8 mouse cellular contexts compared by ENCODE assay signal in genomic region chr11:19015381-19015730, GRCm38 (mm10). TPM values are rescaled to one million over a fixed set of nuclear protein-coding genes. Genes with fewer than 3 reads are reported as not detected.
DNase-seq lines count a peak whose midpoint lies in the region; ATAC-seq and TF ChIP-seq lines count a peak whose summit lies in the region.

No protein-coding gene starts in this region.

- TF ChIP-seq CTCF in kidney, adult 2 months (conservative IDR thresholded peaks at IDR 0.05; ENCODE audit: insufficient read depth, insufficient read length, low read depth, low read length) = no peak

- no peaks in the 10 kb centered on the region for H3K9me3 ChIP-seq in embryonic facial prominence, embryonic 12.5 days
- H3K9me3 ChIP-seq in hindbrain, embryonic 14.5 days (ENCODE audit: control insufficient read depth, low read length) = no peaks in the 10 kb centered on the region
- H3K9me3 ChIP-seq in midbrain, embryonic 14.5 days (ENCODE audit: control insufficient read depth, low read length) = no peaks in the 10 kb centered on the region

- H3K36me3 ChIP-seq in kidney, adult 2 months (ENCODE audit: control insufficient read depth, insufficient read depth, low read length) = no peaks in the 10 kb centered on the region
- no peaks in the 10 kb centered on the region; the same call in 1 of the 2 replicates for H3K36me3 ChIP-seq in embryonic facial prominence, embryonic 12.5 days
- H3K36me3 ChIP-seq in hindbrain, embryonic 14.5 days (replicated peaks; ENCODE audit: control insufficient read depth, insufficient read depth) = peaks cover 44% of the 10 kb centered on the region
- no peaks in the 10 kb centered on the region for H3K36me3 ChIP-seq in midbrain, embryonic 14.5 days (ENCODE audit: control insufficient read depth, insufficient read depth, low read length)

- intact Hi-C loops in gastrocnemius, postnatal 36 days (cut with DNase I) = loop anchor here (5.0 kb wide), 1 partner anchor 118 kb away; no protein-coding TSS in a partner anchor

- H3K27ac ChIP-seq in kidney, adult 2 months (ENCODE audit: insufficient read depth, low read depth, low read length) = no peak overlapping the region
- peak overlapping the region; percentile 79 for H3K27ac ChIP-seq in embryonic facial prominence, embryonic 12.5 days
- H3K27ac ChIP-seq in hindbrain, embryonic 14.5 days = peak overlapping the region; percentile 99
- H3K27ac ChIP-seq in midbrain, embryonic 14.5 days (replicated peaks; ENCODE audit: low read depth, low read length) = peak overlapping the region; percentile 62

- WGBS in kidney, adult 2 months = 42% methylated on average over 5 of the region's 5 CpGs
- 6% methylated on average over 5 of the region's 5 CpGs for WGBS in embryonic facial prominence, embryonic 12.5 days
- WGBS in hindbrain, embryonic 14.5 days = under 1% methylated on average over 5 of the region's 5 CpGs
- 3% methylated on average over 5 of the region's 5 CpGs for WGBS in midbrain, embryonic 14.5 days

- TF ChIP-seq POLR2A in kidney, adult 2 months (IDR thresholded peaks at IDR 0.05; ENCODE audit: low read depth, low read length) = no peak

- peak overlapping the region; percentile 80 for H3K4me2 ChIP-seq in embryonic facial prominence, embryonic 12.5 days (replicated peaks)
- peak overlapping the region; percentile 93 for H3K4me2 ChIP-seq in hindbrain, embryonic 14.5 days (replicated peaks)
- H3K4me2 ChIP-seq in midbrain, embryonic 14.5 days (ENCODE audit: low read length) = peak overlapping the region; percentile 92

- no peaks in the 10 kb centered on the region for H3K27me3 ChIP-seq in kidney, adult 2 months (replicated peaks; ENCODE audit: control insufficient read depth, insufficient read depth, low read length)
- peaks cover 14% of the 10 kb centered on the region for H3K27me3 ChIP-seq in embryonic facial prominence, embryonic 12.5 days
- H3K27me3 ChIP-seq in hindbrain, embryonic 14.5 days (ENCODE audit: control insufficient read depth, insufficient read depth, low read length) = no peaks in the 10 kb centered on the region
- peaks cover 6% of the 10 kb centered on the region; the same call in 1 of the 2 replicates for H3K27me3 ChIP-seq in midbrain, embryonic 14.5 days (ENCODE audit: control insufficient read depth, insufficient read depth, low read length)

- H3K9ac ChIP-seq in embryonic facial prominence, embryonic 12.5 days = peak overlapping the region; percentile 85
- peak overlapping the region; percentile 100 for H3K9ac ChIP-seq in hindbrain, embryonic 14.5 days
- H3K9ac ChIP-seq in midbrain, embryonic 14.5 days (replicated peaks; ENCODE audit: low read length) = peak overlapping the region; percentile 75

- H3K4me3 ChIP-seq in kidney, adult 2 months (ENCODE audit: insufficient read depth, low read depth, low read length) = peak overlapping the region; percentile 13
- H3K4me3 ChIP-seq in embryonic facial prominence, embryonic 12.5 days = peak overlapping the region; percentile 65
- H3K4me3 ChIP-seq in hindbrain, embryonic 14.5 days (replicated peaks; ENCODE audit: low read length) = peak overlapping the region; percentile 74
- H3K4me3 ChIP-seq in midbrain, embryonic 14.5 days (replicated peaks; ENCODE audit: low read depth, low read length) = peak overlapping the region; percentile 62

- no peaks in the 10 kb centered on the region for H3K4me1 ChIP-seq in kidney, adult 2 months (ENCODE audit: control insufficient read depth, insufficient read depth, low read length)
- 0 out of 2 replicates have a peak, but pooled peaks cover 6% of the 10 kb centered on the region for H3K4me1 ChIP-seq in embryonic facial prominence, embryonic 12.5 days
- peaks cover 4% of the 10 kb centered on the region; the same call in 1 of the 2 replicates for H3K4me1 ChIP-seq in hindbrain, embryonic 14.5 days (replicated peaks; ENCODE audit: control insufficient read depth, insufficient read depth, low read length)
- peaks cover 40% of the 10 kb centered on the region for H3K4me1 ChIP-seq in midbrain, embryonic 14.5 days (ENCODE audit: control insufficient read depth, insufficient read depth, low read length)

- ATAC-seq in embryonic facial prominence, embryonic 12.5 days (ENCODE audit: insufficient number of reproducible peaks, insufficient read depth, low FRiP score, low TSS enrichment) = no peak
- ATAC-seq in hindbrain, embryonic 14.5 days (ENCODE audit: low FRiP score) = no peak
- no peak for ATAC-seq in midbrain, embryonic 14.5 days (ENCODE audit: low FRiP score, low TSS enrichment)
- no peak for ATAC-seq in megakaryocyte-erythroid progenitor cell, adult 5-6 weeks (replicated peaks; ENCODE audit: low FRiP score, low TSS enrichment, poor library complexity, severe bottlenecking)

- no peak for DNase-seq in kidney, adult 2 months
- no peak for DNase-seq in kidney, postnatal 10 days
- DNase-seq in hindbrain, embryonic 14.5 days (ENCODE audit: low spot score) = peak; percentile 48
- DNase-seq in midbrain, embryonic 14.5 days = peak; percentile 53
- DNase-seq in gastrocnemius, postnatal 36 days = no peak
- DNase-seq in adrenal gland, adult 8-10 months = no peak

RNA-seq across cellular contexts. Expression of gene Meis1, which starts 3.4 kb away (rescaled TPM):
- polyA plus RNA-seq in kidney, adult 2 months (2012; rRNA removed) = 6.2 TPM in 2 replicates
- 108 and 113 TPM in 2 replicates for polyA plus RNA-seq in embryonic facial prominence, embryonic 12.5 days (2016; fragmentation: Nextera tagmentation; extraction: Ambion mirVana)
- 171 and 178 TPM in 2 replicates for polyA plus RNA-seq in hindbrain, embryonic 14.5 days (2014; fragmentation: Nextera tagmentation; extraction: Ambion mirVana)
- 33.4 and 51.7 TPM in 2 replicates for polyA plus RNA-seq in midbrain, embryonic 14.5 days (2014; fragmentation: Nextera tagmentation; extraction: Ambion mirVana)
- total RNA-seq in gastrocnemius, postnatal 36 days (2021) = 1 to 10 TPM; 2.8 to 4.0 TPM
- total RNA-seq in megakaryocyte-erythroid progenitor cell, adult 5-6 weeks (2014; fragmentation: Nextera tagmentation) = 14.5 and 20.7 TPM in 2 replicates
- 19.9 and 45.5 TPM in 2 replicates for total RNA-seq in megakaryocyte-erythroid progenitor cell, adult 5-6 weeks (2017)
- total RNA-seq in adrenal gland, adult 8-10 months (2022) = 10 to 100 TPM; 47.3 to 67.8 (median 55.1) TPM

Comparison
In these comparisons a context has a peak if more than half of its experiments do, and no peak if none do; other contexts are left out.
1. DNase-seq: peak in hindbrain, embryonic 14.5 days (single experiment) and midbrain, embryonic 14.5 days (single experiment); none in kidney, adult 2 months (single experiment), kidney, postnatal 10 days (single experiment), gastrocnemius, postnatal 36 days (0 of 2) and adrenal gland, adult 8-10 months (single experiment).
2. H3K4me3 ChIP-seq: peak in every context shown above with its lines; median percentile 74 in hindbrain, embryonic 14.5 days; 65 in embryonic facial prominence, embryonic 12.5 days; 62 in midbrain, embryonic 14.5 days; 13 in kidney, adult 2 months.
3. Peak in every context shown above with its lines, with median percentiles within 50 percentile points of each other: H3K4me2 ChIP-seq and H3K9ac ChIP-seq.